8 mouse cellular contexts compared by ENCODE assay signal in the genomic region with DNA sequence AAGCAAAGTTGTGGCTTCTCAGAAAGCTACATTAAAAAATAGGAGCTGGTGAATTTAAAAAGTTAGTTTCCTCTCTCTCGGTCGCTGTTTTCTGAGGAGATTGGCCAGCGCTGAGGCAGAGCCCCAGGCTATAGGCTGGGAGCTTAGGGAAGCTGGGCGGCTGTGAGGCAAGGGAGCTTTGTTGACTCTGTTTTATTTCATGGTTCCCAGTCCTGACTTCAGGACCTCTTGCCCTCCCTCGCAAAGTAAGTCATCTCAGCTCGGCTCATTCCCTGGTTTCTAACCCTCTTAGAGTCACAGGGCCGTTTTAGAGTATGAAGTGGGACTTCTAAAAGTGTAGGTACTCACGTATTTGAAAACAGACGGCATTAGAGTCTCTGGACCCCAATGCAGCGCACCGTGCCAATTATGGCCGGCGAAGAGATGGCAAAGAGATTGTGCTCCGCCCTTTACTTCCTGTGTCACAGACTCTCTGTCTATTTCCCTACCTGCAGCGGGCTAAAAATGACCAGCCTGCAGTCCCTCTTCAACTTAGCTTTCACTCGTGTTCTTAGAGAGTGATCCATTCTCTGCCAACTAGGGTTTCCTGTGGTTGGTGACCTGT. TPM values are rescaled to one million over a fixed set of nuclear protein-coding genes. Genes with fewer than 3 reads are reported as not detected.
DNase-seq lines count a peak whose midpoint lies in the region; ATAC-seq and TF ChIP-seq lines count a peak whose summit lies in the region.

No protein-coding gene starts in this region.

- intact Hi-C loops in left cerebral cortex, postnatal 4 days (cut with DNase I), result no loop called here

- H3K4me3 ChIP-seq in neural tube, embryonic 11.5 days (ENCODE audit: low read depth, low read length), result peak overlapping the region; percentile 46
- peak overlapping the region; percentile 54 for H3K4me3 ChIP-seq in forebrain, embryonic 12.5 days (replicated peaks)
- H3K4me3 ChIP-seq in limb, embryonic 14.5 days (replicated peaks; ENCODE audit: low read length), result peak overlapping the region; percentile 50

- TF ChIP-seq POLR2A in limb, embryonic 14.5 days (IDR thresholded peaks at IDR 0.05; ENCODE audit: borderline replicate concordance, extremely low read depth, insufficient read depth, insufficient read length), result no peak

- H3K9me3 ChIP-seq in neural tube, embryonic 11.5 days (ENCODE audit: control insufficient read depth, low read length), result no peaks in the 10 kb centered on the region
- no peaks in the 10 kb centered on the region for H3K9me3 ChIP-seq in forebrain, embryonic 12.5 days
- H3K9me3 ChIP-seq in limb, embryonic 14.5 days (ENCODE audit: control insufficient read depth, low read length), result no peaks in the 10 kb centered on the region

- no peaks in the 10 kb centered on the region for H3K27me3 ChIP-seq in neural tube, embryonic 11.5 days (ENCODE audit: control insufficient read depth, insufficient read depth, low read length)
- peaks cover 14% of the 10 kb centered on the region; the same call in 1 of the 2 replicates for H3K27me3 ChIP-seq in forebrain, embryonic 12.5 days
- no peaks in the 10 kb centered on the region for H3K27me3 ChIP-seq in limb, embryonic 14.5 days (ENCODE audit: control insufficient read depth, insufficient read depth, low read length)
- no peaks in the 10 kb centered on the region for H3K27me3 ChIP-seq in splenic B cell, adult 2 months (ENCODE audit: control insufficient read depth, insufficient read depth, low read length, poor library complexity, severe bottlenecking)

- DNase-seq in neural tube, embryonic 11.5 days (ENCODE audit: low spot score), result no peak
- DNase-seq in neural tube, embryonic 10.5 days (ENCODE audit: extremely low spot score, low spot score), result no peak
- no peak for DNase-seq in limb, embryonic 14.5 days (ENCODE audit: low spot score)
- peak; percentile 41 for DNase-seq in splenic B cell, adult 2 months (ENCODE audit: low read depth, low spot score)
- no peak for DNase-seq in layer of hippocampus, postnatal 14 days (ENCODE audit: low spot score in 2 of 2)
- DNase-seq in right cerebral cortex, adult 18-20 months, result no peak
- DNase-seq in left cerebral cortex, postnatal 4 days, result no peak

- ATAC-seq in neural tube, embryonic 11.5 days (ENCODE audit: insufficient read depth, low FRiP score, low TSS enrichment), result no peak
- ATAC-seq in forebrain, embryonic 12.5 days (ENCODE audit: low FRiP score), result no peak
- no peak for ATAC-seq in limb, embryonic 14.5 days (ENCODE audit: low FRiP score, low read depth)

- 24% methylated on average over 16 of the region's 16 CpGs for WGBS in neural tube, embryonic 11.5 days
- 24% methylated on average over 16 of the region's 16 CpGs for WGBS in forebrain, embryonic 12.5 days
- 23% methylated on average over 15 of the region's 16 CpGs for whole genome bisulfite sequencing in limb, embryonic 14.5 days

- H3K4me2 ChIP-seq in neural tube, embryonic 11.5 days (ENCODE audit: low read depth), result peak overlapping the region; percentile 78
- peak overlapping the region; percentile 82 for H3K4me2 ChIP-seq in forebrain, embryonic 12.5 days
- H3K4me2 ChIP-seq in limb, embryonic 14.5 days (replicated peaks; ENCODE audit: low read depth, low read length, severe bottlenecking), result peak overlapping the region; percentile 98

- H3K27ac ChIP-seq in neural tube, embryonic 11.5 days (ENCODE audit: low read depth, low read length), result no peak overlapping the region
- H3K27ac ChIP-seq in forebrain, embryonic 12.5 days, result peak overlapping the region; percentile 65; the same call in 1 of the 2 replicates
- H3K27ac ChIP-seq in limb, embryonic 14.5 days (replicated peaks; ENCODE audit: low read depth, low read length), result no peak overlapping the region

- peaks cover 20% of the 10 kb centered on the region for H3K4me1 ChIP-seq in neural tube, embryonic 11.5 days (ENCODE audit: control insufficient read depth, insufficient read depth, low read length)
- H3K4me1 ChIP-seq in forebrain, embryonic 12.5 days, result peaks cover 52% of the 10 kb centered on the region
- peaks cover 6% of the 10 kb centered on the region; the same call in 1 of the 2 replicates for H3K4me1 ChIP-seq in limb, embryonic 14.5 days (ENCODE audit: control insufficient read depth, insufficient read depth, low read length)

- no peaks in the 10 kb centered on the region for H3K36me3 ChIP-seq in neural tube, embryonic 11.5 days (ENCODE audit: control insufficient read depth, insufficient read depth, low read length)
- H3K36me3 ChIP-seq in forebrain, embryonic 12.5 days (replicated peaks), result no peaks in the 10 kb centered on the region
- H3K36me3 ChIP-seq in limb, embryonic 14.5 days (ENCODE audit: control insufficient read depth, insufficient read depth, low read length), result no peaks in the 10 kb centered on the region
- H3K36me3 ChIP-seq in splenic B cell, adult 2 months (ENCODE audit: control insufficient read depth, insufficient read depth, low read length, poor library complexity, severe bottlenecking), result no peaks in the 10 kb centered on the region

- peak overlapping the region; percentile 45 for H3K9ac ChIP-seq in neural tube, embryonic 11.5 days (ENCODE audit: low read length)
- peak overlapping the region; percentile 59 for H3K9ac ChIP-seq in forebrain, embryonic 12.5 days
- H3K9ac ChIP-seq in limb, embryonic 14.5 days (ENCODE audit: low read depth, low read length, severe bottlenecking), result peak overlapping the region; percentile 47

RNA-seq across cellular contexts. Expression of a gene that starts 0.6 kb away (rescaled TPM):
- 38.0 and 38.3 TPM in 2 replicates for polyA plus RNA-seq in neural tube, embryonic 11.5 days (2014; fragmentation: Nextera tagmentation; extraction: Ambion mirVana)
- 17.1 and 19.9 TPM in 2 replicates for polyA plus RNA-seq in forebrain, embryonic 12.5 days (2016; fragmentation: Nextera tagmentation; extraction: Ambion mirVana)
- polyA plus RNA-seq in limb, embryonic 14.5 days (2012; rRNA removed), result 5.9 and 6.0 TPM in 2 replicates
- 11.3 and 14.3 TPM in 2 replicates for polyA plus RNA-seq in limb, embryonic 14.5 days (2014; fragmentation: Nextera tagmentation; extraction: Ambion mirVana)
- 1 to 10 TPM; 3.8 to 4.6 TPM for total RNA-seq in layer of hippocampus, postnatal 14 days (2021)
- 1 to 10 TPM; 2.9 to 3.4 TPM for total RNA-seq in left cerebral cortex, postnatal 4 days (2021)

RNA-seq across cellular contexts. Expression of a gene that starts 24.0 kb away (rescaled TPM):
- 11.0 and 14.5 TPM in 2 replicates for polyA plus RNA-seq in neural tube, embryonic 11.5 days (2014; fragmentation: Nextera tagmentation; extraction: Ambion mirVana)
- 4.2 and 4.8 TPM in 2 replicates for polyA plus RNA-seq in forebrain, embryonic 12.5 days (2016; fragmentation: Nextera tagmentation; extraction: Ambion mirVana)
- 13.8 and 17.6 TPM in 2 replicates for polyA plus RNA-seq in limb, embryonic 14.5 days (2012; rRNA removed)
- 27.7 and 28.6 TPM in 2 replicates for polyA plus RNA-seq in limb, embryonic 14.5 days (2014; fragmentation: Nextera tagmentation; extraction: Ambion mirVana)
- total RNA-seq in layer of hippocampus, postnatal 14 days (2021), result 1 to 10 TPM; 2.5 to 4.7 TPM
- 1 to 10 TPM in 1 of 2 experiments, under 1 TPM in 1; 0.54 to 2.7 TPM for total RNA-seq in left cerebral cortex, postnatal 4 days (2021)

RNA-seq across cellular contexts. Expression of a gene that starts 42.3 kb away (rescaled TPM):
- 0.04 and 0.12 TPM in 2 replicates for polyA plus RNA-seq in neural tube, embryonic 11.5 days (2014; fragmentation: Nextera tagmentation; extraction: Ambion mirVana)
- 0.11 and 0.14 TPM in 2 replicates for polyA plus RNA-seq in forebrain, embryonic 12.5 days (2016; fragmentation: Nextera tagmentation; extraction: Ambion mirVana)
- polyA plus RNA-seq in limb, embryonic 14.5 days (2012; rRNA removed), result 0.03 and 0.17 TPM in 2 replicates
- polyA plus RNA-seq in limb, embryonic 14.5 days (2014; fragmentation: Nextera tagmentation; extraction: Ambion mirVana), result 0.06 and 0.08 TPM in 2 replicates
- 1 to 10 TPM in 1 of 2 experiments, under 1 TPM in 1; 0.31 to 9.2 TPM for total RNA-seq in layer of hippocampus, postnatal 14 days (2021)
- under 1 TPM; 0.12 to 0.22 TPM for total RNA-seq in left cerebral cortex, postnatal 4 days (2021)

RNA-seq across cellular contexts. Expression of a gene that starts 45.6 kb away (rescaled TPM):
- polyA plus RNA-seq in neural tube, embryonic 11.5 days (2014; fragmentation: Nextera tagmentation; extraction: Ambion mirVana), result 290 and 302 TPM in 2 replicates
- polyA plus RNA-seq in forebrain, embryonic 12.5 days (2016; fragmentation: Nextera tagmentation; extraction: Ambion mirVana), result 316 and 342 TPM in 2 replicates
- polyA plus RNA-seq in limb, embryonic 14.5 days (2012; rRNA removed), result 109 and 128 TPM in 2 replicates
- polyA plus RNA-seq in limb, embryonic 14.5 days (2014; fragmentation: Nextera tagmentation; extraction: Ambion mirVana), result 166 and 184 TPM in 2 replicates
- total RNA-seq in layer of hippocampus, postnatal 14 days (2021), result 10 to 100 TPM; 23.7 to 26.9 TPM
- 10 to 100 TPM; 42.0 to 49.9 TPM for total RNA-seq in left cerebral cortex, postnatal 4 days (2021)
